Mouse (Mus musculus) MEL (cell line): ENCODE results near the gene Eif4e1b. TPM values are rescaled to one million over a fixed set of nuclear protein-coding genes. Genes with fewer than 3 reads are reported as not detected.

Source experiments
- DNase-seq: peaks from one replicate; pipeline ENCODE4 v3.0.0; 2011; ENCODE audit warnings: low read depth, low spot score
- H3K27ac ChIP-seq: 2 replicates; pipeline ENCODE4 v1.5.1; 2012; ENCODE audit warnings: low read depth, mild to moderate bottlenecking, control low read depth, low read length, moderate library complexity; ENCODE audit not compliant: control insufficient read depth
- H3K27me3 ChIP-seq, 2 experiments: fragments of 150-350 bp in 1 of 2; sonication (generic) in 1 of 2; 2 replicates each; pipeline ENCODE4 v1.6.1; 2012; ENCODE audit warnings: low read length in 2 of 2, mild to moderate bottlenecking in 2 of 2, improper control_type of control experiment in 1 of 2, moderate library complexity in 1 of 2; ENCODE audit not compliant: insufficient read depth in 2 of 2, control insufficient read depth in 1 of 2
- H3K36me3 ChIP-seq, 2 experiments: 2 replicates each; pipeline ENCODE4 v1.6.1; 2012 to 2014; ENCODE audit warnings: low read length in 2 of 2, improper control_type of control experiment in 1 of 2, inconsistent platforms in 1 of 2, mild to moderate bottlenecking in 1 of 2; ENCODE audit not compliant: insufficient read depth in 2 of 2, control insufficient read depth in 1 of 2
- H3K4me1 ChIP-seq, 2 experiments: fragments of 150-350 bp in 1 of 2; sonication (generic) in 1 of 2; 2 replicates each; pipeline ENCODE4 v1.6.1; 2012; ENCODE audit warnings: low read length in 2 of 2, improper control_type of control experiment in 1 of 2, mild to moderate bottlenecking in 1 of 2; ENCODE audit not compliant: insufficient read depth in 2 of 2, control insufficient read depth in 1 of 2
- H3K4me3 ChIP-seq, 2 experiments: fragments of 150-350 bp in 1 of 2; sonication (generic) in 1 of 2; 2 replicates each; pipeline ENCODE4 v1.5.1; 2012; ENCODE audit warnings: low read depth in 2 of 2, low read length in 2 of 2, mild to moderate bottlenecking in 2 of 2, moderate library complexity in 2 of 2, control low read depth in 1 of 2, improper control_type of control experiment in 1 of 2; ENCODE audit not compliant: control insufficient read depth in 1 of 2, insufficient read depth in 1 of 2
- H3K79me2 ChIP-seq: 2 replicates; pipeline ENCODE4 v1.6.1; 2012; ENCODE audit warnings: mild to moderate bottlenecking, low read length, moderate library complexity; ENCODE audit not compliant: control insufficient read depth, poor library complexity, insufficient read depth
- H3K9ac ChIP-seq: 2 replicates; pipeline ENCODE4 v1.6.1; 2012; ENCODE audit warnings: low read depth, mild to moderate bottlenecking, control low read depth, low read length, moderate library complexity; ENCODE audit not compliant: control insufficient read depth, poor library complexity, severe bottlenecking
- H3K9me3 ChIP-seq: fragments of 150-350 bp; sonication (generic); replicated peaks from 2 replicates; pipeline ENCODE4 v1.6.1; 2012; ENCODE audit warnings: mild to moderate bottlenecking, low read length, improper control_type of control experiment, moderate library complexity; ENCODE audit not compliant: insufficient read depth
- CHD1 ChIP-seq: IDR thresholded peaks from 2 replicates; pipeline ENCODE4 v1.6.1; 2012; ENCODE audit warnings: low read depth, mild to moderate bottlenecking, inconsistent platforms, low read length, improper control_type of control experiment
- CTCF ChIP-seq, 3 experiments: IDR thresholded peaks in 2 of 3; conservative IDR thresholded peaks in 1 of 3; 2 replicates each; pipeline ENCODE4 v1.5.1; 2011 to 2012; ENCODE audit warnings: low read length in 3 of 3, low read depth in 2 of 3, mild to moderate bottlenecking in 2 of 3, improper control_type of control experiment in 1 of 3, inconsistent platforms in 1 of 3, mixed read lengths in 1 of 3, moderate library complexity in 1 of 3; ENCODE audit not compliant: control insufficient read depth in 1 of 3, insufficient read depth in 1 of 3, poor library complexity in 1 of 3, severe bottlenecking in 1 of 3
- ETS1 ChIP-seq: IDR thresholded peaks from 2 replicates; pipeline ENCODE4 v1.6.1; 2012; ENCODE audit warnings: low read depth, mild to moderate bottlenecking, inconsistent platforms, low read length, improper control_type of control experiment, moderate library complexity
- HCFC1 ChIP-seq: IDR thresholded peaks from 2 replicates; pipeline ENCODE4 v1.6.1; 2012; ENCODE audit warnings: low read depth, mild to moderate bottlenecking, inconsistent platforms, low read length, improper control_type of control experiment, moderate library complexity
- JUND ChIP-seq: IDR thresholded peaks from 2 replicates; pipeline ENCODE4 v1.6.1; 2011; ENCODE audit warnings: low read depth, mild to moderate bottlenecking, improper control_type of control experiment, low read length
- KAT2A ChIP-seq: conservative IDR thresholded peaks from 2 replicates; pipeline ENCODE4 v1.6.1; 2012; ENCODE audit warnings: low read depth, low read length, improper control_type of control experiment, inconsistent platforms
- MAFK ChIP-seq: IDR thresholded peaks from 2 replicates; pipeline ENCODE4 v1.6.1; 2011; ENCODE audit warnings: low read depth, mild to moderate bottlenecking, low read length, improper control_type of control experiment, borderline replicate concordance
- MAX ChIP-seq: IDR thresholded peaks from 2 replicates; pipeline ENCODE4 v1.6.1; 2011; ENCODE audit warnings: low read length, improper control_type of control experiment
- MEF2A ChIP-seq: IDR thresholded peaks from 2 replicates; pipeline ENCODE4 v1.6.1; 2014; ENCODE audit warnings: low read depth, mild to moderate bottlenecking, inconsistent platforms, low read length, improper control_type of control experiment; ENCODE audit not compliant: poor library complexity, insufficient replicate concordance, severe bottlenecking; ENCODE audit errors: extremely low read depth
- MXI1 ChIP-seq: IDR thresholded peaks from 2 replicates; pipeline ENCODE4 v1.6.1; 2011; ENCODE audit warnings: mild to moderate bottlenecking, low read depth, low read length, improper control_type of control experiment
- POLR2AphosphoS5 ChIP-seq: IDR thresholded peaks from 2 replicates; pipeline ENCODE4 v1.6.1; 2012; ENCODE audit warnings: low read depth, borderline replicate concordance, mild to moderate bottlenecking, inconsistent platforms, low read length, moderate library complexity, mixed read lengths
- RAD21 ChIP-seq: IDR thresholded peaks from 2 replicates; pipeline ENCODE4 v1.6.1; 2011; ENCODE audit warnings: mild to moderate bottlenecking, low read depth, low read length, improper control_type of control experiment
- SIN3A ChIP-seq: IDR thresholded peaks from 2 replicates; pipeline ENCODE4 v1.6.1; 2012; ENCODE audit warnings: low read length, improper control_type of control experiment, inconsistent platforms
- TAL1 ChIP-seq: IDR thresholded peaks from 2 replicates; pipeline ENCODE4 v1.6.1; 2012; ENCODE audit warnings: mild to moderate bottlenecking, inconsistent platforms, low read length, moderate library complexity, mixed read lengths
- TBP ChIP-seq: IDR thresholded peaks from 2 replicates; pipeline ENCODE4 v1.8.0; 2011; ENCODE audit warnings: low read depth, low read length, improper control_type of control experiment
- UBTF ChIP-seq: IDR thresholded peaks from 2 replicates; pipeline ENCODE4 v1.6.1; 2012; ENCODE audit warnings: low read depth, mild to moderate bottlenecking, inconsistent platforms, low read length, improper control_type of control experiment, moderate library complexity, borderline replicate concordance; ENCODE audit not compliant: insufficient read depth
- USF1 ChIP-seq: IDR thresholded peaks from 2 replicates; pipeline ENCODE4 v1.6.1; 2014; ENCODE audit warnings: low read depth, mild to moderate bottlenecking, inconsistent platforms, low read length, improper control_type of control experiment, moderate library complexity
- ZC3H11A ChIP-seq: IDR thresholded peaks from 2 replicates; pipeline ENCODE4 v1.6.1; 2012; ENCODE audit warnings: low read depth, mild to moderate bottlenecking, inconsistent platforms, low read length, improper control_type of control experiment
- ZKSCAN1 ChIP-seq: IDR thresholded peaks from 2 replicates; pipeline ENCODE4 v1.6.1; 2012; ENCODE audit warnings: low read depth, mild to moderate bottlenecking, inconsistent platforms, low read length, improper control_type of control experiment, moderate library complexity
- polyA plus RNA-seq, 2 experiments: library from polyadenylated mRNA; stranded (reverse) in 1 of 2; unstranded in 1 of 2; fragments of >175 nt in 1 of 2; fragments of >200 nt in 1 of 2; gene quantifications; 2 replicates each; pipeline versions ENCODE4 v1.2.1 to v1.2.4; 2012; ENCODE audit warnings: low replicate concordance in 2 of 2, low read depth in 1 of 2; ENCODE audit not compliant: insufficient read length in 2 of 2, insufficient read depth in 1 of 2, missing spikeins in 1 of 2
- total RNA-seq: library from RNA; depleted of rRNA; stranded (reverse); fragments of 300-350 nt; gene quantifications from 2 replicates; pipeline ENCODE4 v1.2.3, GENCODE M21; 2012

Gene Eif4e1b
- total and polyA plus RNA-seq, 3 experiments, result not detected

GRCm38 (mm10) chr13:54811476-54811875 lies 27.7 kb downstream of the Eif4e1b start:
- Histone ChIP-seq H3K27ac (no peak overlapping the region), H3K27me3 (no peaks in the 10 kb centered on the region), H3K4me1 (no peaks in the 10 kb centered on the region), H3K79me2 (no peaks in the 10 kb centered on the region), H3K9ac (no peak overlapping the region), H3K36me3 (no peaks in the 10 kb centered on the region), H3K4me3 (no peak overlapping the region), H3K9me3 (no peaks in the 10 kb centered on the region)
- TF ChIP-seq MXI1, result no peak
- no peak for TF ChIP-seq CHD1
- no peak for TF ChIP-seq HCFC1
- no peak for TF ChIP-seq USF1
- no peak for TF ChIP-seq RAD21
- DNase-seq, result no peak

GRCm38 (mm10) chr13:54813381-54813780 lies 29.6 kb downstream of the Eif4e1b start:
- Histone ChIP-seq H3K4me3 (no peak overlapping the region), H3K27me3 (no peaks in the 10 kb centered on the region), H3K79me2 (no peaks in the 10 kb centered on the region), H3K27ac (no peak overlapping the region), H3K4me1 (no peaks in the 10 kb centered on the region), H3K9ac (no peak overlapping the region), H3K36me3 (no peaks in the 10 kb centered on the region), H3K9me3 (no peaks in the 10 kb centered on the region)
- TF ChIP-seq POLR2AphosphoS5 (no peak), KAT2A (no peak), JUND (no peak), CTCF (IDR thresholded peaks at IDR 0.05 in 2 of 3, conservative IDR thresholded peaks at IDR 0.05 in 1 of 3; ENCODE audit: control insufficient read depth in 1 of 3, insufficient read depth in 1 of 3, low read depth in 2 of 3, low read length in 3 of 3, poor library complexity in 1 of 3, severe bottlenecking in 1 of 3) (no peak), MAFK (no peak), ZC3H11A (no peak), CHD1 (no peak), MAX (no peak), ZKSCAN1 (no peak), ETS1 (no peak), MEF2A (no peak), SIN3A (no peak), RAD21 (no peak), UBTF (no peak), TAL1 (no peak), TBP (no peak)
- no peak for DNase-seq
